Mouse (Mus musculus) small intestine, adult 10 weeks (tissue): Measurements from ENCODE around the gene Vstm2a. TPM values are rescaled to one million over a fixed set of nuclear protein-coding genes. Genes with fewer than 3 reads are reported as not detected.

Experiments used
- polyA plus RNA-seq: library from polyadenylated mRNA; stranded (reverse); fragments of 350-450 nt; fragmentation: Illumina TruSeq; extraction: RNeasy Lipid Tissue Mini Kit (QIAGEN cat#74804); gene quantifications from one replicate; pipeline ENCODE4 v1.2.3, GENCODE M21; 2014; ENCODE audit warnings: low replicate concordance

Vstm2a gene
- polyA plus RNA-seq: not detected

GRCm38 (mm10) chr11:16257473-16257921, at the start of gene Vstm2a:
Gene Vstm2a (plus strand): TSS chr11:16257724.

